Mouse (Mus musculus): Measurements from ENCODE around the gene Olfr545. TPM values are rescaled to one million over a fixed set of nuclear protein-coding genes. Genes with fewer than 3 reads are reported as not detected.

Gene Olfr545
- polyA plus RNA-seq, 1 experiment from 2014 or later, result not detected

Other genes with a start within 250 kb of the Olfr545 start
- gene Rhog, start 243.5 kb downstream of the Olfr545 start, polyA plus RNA-seq (2014; fragmentation: Nextera tagmentation; extraction: Ambion mirVana), result 47.5 and 59.6 TPM in 2 replicates
- gene Stim1, start 231.8 kb downstream of the Olfr545 start, polyA plus RNA-seq (2014; fragmentation: Nextera tagmentation; extraction: Ambion mirVana), result 9.1 and 13.5 TPM in 2 replicates
- gene Rrm1, start 57.9 kb downstream of the Olfr545 start, polyA plus RNA-seq (2014; fragmentation: Nextera tagmentation; extraction: Ambion mirVana), result 160 and 162 TPM in 2 replicates
- 1.0 TPM in 1 of 2 replicates, not detected in the other for gene Olfr543, start 17.9 kb downstream of the Olfr545 start, polyA plus RNA-seq (2014; fragmentation: Nextera tagmentation; extraction: Ambion mirVana)
- gene Olfr544, start 11.3 kb downstream of the Olfr545 start, polyA plus RNA-seq (2014; fragmentation: Nextera tagmentation; extraction: Ambion mirVana), result 0.07 and 0.13 TPM in 2 replicates
- gene Olfr547, start 35.2 kb upstream of the Olfr545 start, polyA plus RNA-seq (2014; fragmentation: Nextera tagmentation; extraction: Ambion mirVana), result not detected in 2 replicates
- gene Olfr548-ps1, start 41.3 kb upstream of the Olfr545 start, polyA plus RNA-seq (2014; fragmentation: Nextera tagmentation; extraction: Ambion mirVana), result not detected in 2 replicates
- not detected in 2 replicates for gene Olfr549, start 50.3 kb upstream of the Olfr545 start, polyA plus RNA-seq (2014; fragmentation: Nextera tagmentation; extraction: Ambion mirVana)
- gene Trim21, start 65.9 kb upstream of the Olfr545 start, polyA plus RNA-seq (2014; fragmentation: Nextera tagmentation; extraction: Ambion mirVana), result 0.63 and 0.73 TPM in 2 replicates
- not detected in 2 replicates for gene Olfr550, start 71.9 kb upstream of the Olfr545 start, polyA plus RNA-seq (2014; fragmentation: Nextera tagmentation; extraction: Ambion mirVana)
- not detected in 2 replicates for gene Olfr551, start 92.3 kb upstream of the Olfr545 start, polyA plus RNA-seq (2014; fragmentation: Nextera tagmentation; extraction: Ambion mirVana)
- gene Olfr552, start 98.2 kb upstream of the Olfr545 start, polyA plus RNA-seq (2014; fragmentation: Nextera tagmentation; extraction: Ambion mirVana), result not detected in 2 replicates
- not detected in 2 replicates for gene Olfr553, start 118.6 kb upstream of the Olfr545 start, polyA plus RNA-seq (2014; fragmentation: Nextera tagmentation; extraction: Ambion mirVana)
- not detected in 2 replicates for gene Olfr554, start 138.9 kb upstream of the Olfr545 start, polyA plus RNA-seq (2014; fragmentation: Nextera tagmentation; extraction: Ambion mirVana)
- not detected in 2 replicates for gene Olfr555, start 159.2 kb upstream of the Olfr545 start, polyA plus RNA-seq (2014; fragmentation: Nextera tagmentation; extraction: Ambion mirVana)
- gene Olfr556, start 165.3 kb upstream of the Olfr545 start, polyA plus RNA-seq (2014; fragmentation: Nextera tagmentation; extraction: Ambion mirVana), result not detected in 2 replicates
- 14.0 and 16.5 TPM in 2 replicates for gene Trim68, start 187.8 kb upstream of the Olfr545 start, polyA plus RNA-seq (2014; fragmentation: Nextera tagmentation; extraction: Ambion mirVana)
- not detected in 2 replicates for gene Olfr557, start 196.3 kb upstream of the Olfr545 start, polyA plus RNA-seq (2014; fragmentation: Nextera tagmentation; extraction: Ambion mirVana)
- gene Olfr558, start 202.6 kb upstream of the Olfr545 start, polyA plus RNA-seq (2014; fragmentation: Nextera tagmentation; extraction: Ambion mirVana), result not detected in 2 replicates
- not detected in 2 replicates for gene Olfr33, start 219.5 kb upstream of the Olfr545 start, polyA plus RNA-seq (2014; fragmentation: Nextera tagmentation; extraction: Ambion mirVana)
- gene Olfr559, start 227.9 kb upstream of the Olfr545 start, polyA plus RNA-seq (2014; fragmentation: Nextera tagmentation; extraction: Ambion mirVana), result not detected in 2 replicates